Mouse (Mus musculus) thymus, adult 2 months (tissue): ENCODE data around the gene Sp7.

Experiments used
- CTCF ChIP-seq: fragments of 200-500 bp; IDR thresholded peaks from 2 replicates; pipeline ENCODE4 v1.5.1; 2012; ENCODE audit warnings: mild to moderate bottlenecking, control low read depth, low read length, moderate library complexity, borderline replicate concordance; ENCODE audit not compliant: control insufficient read depth, poor library complexity, insufficient read depth; ENCODE audit errors: extremely low read depth
- POLR2A ChIP-seq: fragments of 200-500 bp; IDR thresholded peaks from 2 replicates; pipeline ENCODE4 v1.6.1; 2012; ENCODE audit warnings: mild to moderate bottlenecking, low read length, control low read depth, moderate library complexity; ENCODE audit not compliant: control insufficient read depth, poor library complexity, insufficient read depth; ENCODE audit errors: extremely low read depth

DNA sequence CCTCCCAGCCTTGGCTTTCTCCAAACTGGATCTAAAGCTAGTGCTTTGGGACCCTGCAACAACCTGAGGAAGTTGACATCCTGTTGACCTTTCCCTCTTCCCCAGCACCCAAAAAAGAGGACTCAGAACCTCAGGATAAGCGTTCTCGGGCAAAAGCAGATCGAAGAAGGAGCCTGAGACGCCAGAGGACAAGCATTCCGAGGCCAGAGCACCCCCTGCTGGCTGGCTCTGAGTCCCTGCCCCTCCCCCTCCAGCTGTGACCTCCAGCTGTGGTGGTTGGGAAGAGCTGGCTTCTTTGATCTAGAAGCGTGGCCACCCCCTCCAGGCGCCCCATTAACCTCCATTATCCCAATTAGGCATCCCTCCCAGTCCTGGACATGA lies 10.2 kb upstream of the Sp7 start:
- TF ChIP-seq POLR2A (no peak), CTCF (peak; percentile 92)
